In genomic region chr1:132851771-132852170, GRCm38 (mm10) we compare ENCODE assay signal across 9 mouse cellular contexts. TPM values are rescaled to one million over a fixed set of nuclear protein-coding genes. Genes with fewer than 3 reads are reported as not detected.
DNase-seq lines count a peak whose midpoint lies in the region; ATAC-seq and TF ChIP-seq lines count a peak whose summit lies in the region.
"Had no signal": no experiment of that assay in that cellular context is flagged by ENCODE, and none has a peak within 500 bp of the region (broad histone marks: within the 10 kb centered on the region; RNA-seq: fewer than 3 reads in every experiment).

No protein-coding gene starts in this region.

- ATAC-seq in liver, postnatal 0 days: no peak
- ATAC-seq in erythroid progenitor cell, adult 5-6 weeks (replicated peaks; ENCODE audit: low FRiP score, poor library complexity, severe bottlenecking): no peak

- WGBS in liver, postnatal 0 days (ENCODE audit: insufficient replicate concordance): 54% methylated on average over 4 of the region's 4 CpGs

- peak; percentile 21 for DNase-seq in liver, postnatal 0 days
- no peak for DNase-seq in liver
- peak; percentile 60 for DNase-seq in adrenal gland, postnatal 14 days
- peak; percentile 31 to 54 for DNase-seq in heart, adult 9 months (ENCODE audit: low spot score in 2 of 2)
- DNase-seq in lung, postnatal 36 days: peak; percentile 4
- no peak for DNase-seq in right cerebral cortex, postnatal 14 days
- DNase-seq: cerebellum, postnatal 25 days had no signal

- no peak overlapping the region for H3K4me3 ChIP-seq in liver, postnatal 0 days (ENCODE audit: low read depth, low read length)

- H3K27me3 ChIP-seq in liver, postnatal 0 days (ENCODE audit: insufficient read depth, low read length): no peaks in the 10 kb centered on the region

- no peak overlapping the region for H3K9ac ChIP-seq in liver, postnatal 0 days (replicated peaks)

- no peaks in the 10 kb centered on the region for H3K4me1 ChIP-seq in liver, postnatal 0 days (ENCODE audit: insufficient read depth)

- no peak for TF ChIP-seq EP300 in liver, postnatal 0 days (IDR thresholded peaks at IDR 0.05; ENCODE audit: low read depth)

- H3K27ac ChIP-seq in liver, postnatal 0 days (ENCODE audit: low read depth): no peak overlapping the region
- H3K27ac ChIP-seq: kidney, postnatal 0 days had no signal

- no peaks in the 10 kb centered on the region for H3K9me3 ChIP-seq in liver, postnatal 0 days (ENCODE audit: low read length)

- no peak for TF ChIP-seq CTCF in liver, postnatal 0 days (IDR thresholded peaks at IDR 0.05; ENCODE audit: low read depth)

- H3K4me2 ChIP-seq in liver, postnatal 0 days (ENCODE audit: low read depth, low read length): no peak overlapping the region

- H3K36me3 ChIP-seq in liver, postnatal 0 days (replicated peaks; ENCODE audit: insufficient read depth, low read length): no peaks in the 10 kb centered on the region

RNA-seq across cellular contexts. Expression of gene Lrrn2, which starts 28.3 kb away (rescaled TPM):
- polyA plus RNA-seq in liver, postnatal 0 days (2015; fragmentation: Nextera tagmentation; extraction: Ambion mirVana): 0.05 TPM in 1 of 2 replicates, not detected in the other
- 7.7 and 9.2 TPM in 2 replicates for total RNA-seq in adrenal gland, postnatal 14 days (2021)
- not detected in 2 replicates for total RNA-seq in erythroid progenitor cell, adult 5-6 weeks (2015; ENCODE audit: low replicate concordance)
- not detected in 2 replicates for total RNA-seq in erythroid progenitor cell, adult 5-6 weeks (2017; ENCODE audit: low replicate concordance)

Comparison
In these comparisons a context has a peak if more than half of its experiments do, and no peak if none do; other contexts are left out.
1. DNase-seq: peak in liver, postnatal 0 days (single experiment), adrenal gland, postnatal 14 days (single experiment), heart, adult 9 months (2 of 2) and lung, postnatal 36 days (single experiment); none in liver (single experiment) and right cerebral cortex, postnatal 14 days (single experiment).